Mouse (Mus musculus): ENCODE measurements around the gene 1810013L24Rik.

- no peak for TF ChIP-seq CTCF (IDR thresholded peaks at IDR 0.05; ENCODE audit: low read depth, low read length)
- TF ChIP-seq POLR2A (IDR thresholded peaks at IDR 0.05; ENCODE audit: extremely low read depth, insufficient read depth, low read length): no peak
Observed at GRCm38 (mm10) chr16:8783198-8783913, 46.5 kb upstream of the 1810013L24Rik start.

Measured in liver, adult 2 months (tissue).